Mouse (Mus musculus): ENCODE results near the gene Tmem201. TPM values are rescaled to one million over a fixed set of nuclear protein-coding genes. Genes with fewer than 3 reads are reported as not detected.

Tmem201 gene
- total RNA-seq, 4 experiments from 2014 or later: 63.5 to 75.6 (median 74.5) TPM

DNA sequence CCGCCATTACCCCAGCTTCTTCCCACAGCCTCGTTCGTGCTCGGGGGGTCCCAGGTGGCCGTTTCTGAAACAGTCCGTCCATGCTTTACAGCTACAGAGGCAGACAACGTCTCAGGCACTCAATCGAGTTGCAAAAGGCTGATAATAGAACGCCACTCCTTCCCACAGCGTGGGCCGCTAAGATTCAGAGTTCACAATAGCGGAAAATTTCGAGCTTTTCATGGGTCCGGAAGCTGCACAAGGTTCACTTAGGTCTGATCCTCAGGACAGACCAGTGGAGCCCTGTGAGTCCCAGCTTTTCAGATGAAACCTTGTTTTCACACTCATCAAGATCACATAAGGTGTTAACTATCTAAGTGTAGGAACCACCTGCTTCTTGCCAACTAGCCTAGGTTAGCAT is 49.0 kb downstream of the Tmem201 start:
- no peak for DNase-seq (ENCODE audit: low spot score in 2 of 2)

DNA sequence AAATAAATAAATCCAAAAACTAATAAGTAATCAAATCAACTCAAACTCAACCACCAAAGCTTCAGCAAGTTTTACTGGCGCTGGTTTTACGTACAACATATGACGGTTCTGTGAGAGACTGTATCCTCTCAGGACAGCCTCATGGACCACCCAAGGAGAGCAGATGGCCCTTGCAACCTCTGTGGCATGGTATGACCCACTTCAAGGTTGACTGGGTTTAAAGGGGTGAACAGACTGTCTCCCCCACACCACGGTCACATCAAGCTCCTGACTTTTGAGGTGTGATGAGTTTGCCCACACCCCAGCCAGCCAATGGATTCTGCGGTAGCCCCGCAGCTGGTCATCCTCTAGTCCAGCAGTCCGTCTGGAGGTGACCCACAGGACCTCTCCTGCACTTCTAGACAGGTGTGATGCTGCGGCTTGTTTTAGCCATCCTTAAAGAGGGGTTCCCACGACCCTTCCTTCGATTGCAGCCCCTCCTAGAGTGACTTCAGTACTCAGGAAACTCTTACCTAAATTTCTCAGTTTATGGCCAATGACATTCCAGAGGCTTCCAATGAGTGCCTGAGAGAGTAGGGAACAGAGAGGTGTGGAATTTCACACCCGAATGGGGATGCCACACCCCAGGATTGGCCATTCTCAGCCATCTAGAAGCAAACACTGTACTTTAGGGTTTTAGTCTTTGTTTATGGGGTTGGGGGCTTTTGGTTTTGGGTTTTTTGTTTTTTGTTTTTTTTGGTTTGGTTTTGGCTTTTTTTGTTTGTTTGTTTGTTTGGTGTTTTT is 52.8 kb downstream of the Tmem201 start:
- no peak for DNase-seq (ENCODE audit: low spot score in 2 of 2)

DNA sequence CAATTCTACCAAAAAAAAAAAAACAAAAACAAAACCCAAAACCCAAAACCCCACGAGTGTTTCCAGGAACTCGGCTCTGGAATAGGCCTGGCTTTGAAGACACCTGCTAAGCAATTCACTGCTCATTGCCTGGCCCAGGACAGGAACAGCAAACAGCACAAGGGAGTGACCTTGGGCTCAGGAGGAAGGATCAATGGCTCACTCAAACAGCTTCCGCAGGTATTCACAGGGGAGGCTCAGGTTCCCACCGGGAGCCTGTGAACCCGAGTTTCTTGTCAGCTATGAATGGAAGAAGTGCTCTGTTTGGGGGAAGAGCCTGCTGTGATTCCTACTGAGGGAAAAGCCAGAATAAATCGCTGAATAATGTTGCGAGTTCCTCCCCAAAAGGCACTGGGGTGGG is 54.0 kb downstream of the Tmem201 start:
- DNase-seq (ENCODE audit: low spot score in 2 of 2): no peak

DNA sequence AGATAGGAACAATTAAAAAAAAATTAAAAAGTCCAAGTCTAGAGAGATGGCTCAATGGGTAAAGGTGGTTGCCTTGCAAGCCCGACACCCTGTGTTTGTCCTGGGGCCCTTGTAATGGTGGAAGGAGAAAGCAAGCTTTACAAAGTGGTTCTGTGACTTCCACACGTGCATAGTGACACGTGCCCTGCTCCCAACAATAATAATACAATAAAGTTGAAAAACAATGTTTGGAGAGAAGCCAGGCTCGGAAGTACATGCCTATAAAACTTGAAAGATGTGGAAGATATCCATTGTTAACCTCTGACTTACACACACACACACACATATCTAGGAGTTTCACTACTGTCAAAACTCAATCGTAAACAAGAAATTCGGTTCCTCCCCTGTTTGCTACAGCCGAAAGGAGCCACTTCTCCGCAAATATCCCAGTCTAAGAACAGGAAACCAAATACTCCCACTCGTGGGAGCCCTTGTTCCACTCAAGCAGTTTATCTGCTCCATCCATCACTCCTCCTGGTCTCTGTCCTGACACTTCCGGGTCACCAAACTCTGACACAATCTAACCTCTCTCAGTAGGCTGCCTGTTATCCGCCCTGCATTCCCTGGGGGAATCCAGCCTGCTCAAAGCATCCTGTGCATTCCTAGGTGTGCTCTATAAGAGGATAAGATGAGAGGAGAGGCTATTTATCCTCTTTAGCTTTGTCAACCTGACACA is 58.6 kb downstream of the Tmem201 start:
- DNase-seq (ENCODE audit: low spot score in 2 of 2): no peak

DNA sequence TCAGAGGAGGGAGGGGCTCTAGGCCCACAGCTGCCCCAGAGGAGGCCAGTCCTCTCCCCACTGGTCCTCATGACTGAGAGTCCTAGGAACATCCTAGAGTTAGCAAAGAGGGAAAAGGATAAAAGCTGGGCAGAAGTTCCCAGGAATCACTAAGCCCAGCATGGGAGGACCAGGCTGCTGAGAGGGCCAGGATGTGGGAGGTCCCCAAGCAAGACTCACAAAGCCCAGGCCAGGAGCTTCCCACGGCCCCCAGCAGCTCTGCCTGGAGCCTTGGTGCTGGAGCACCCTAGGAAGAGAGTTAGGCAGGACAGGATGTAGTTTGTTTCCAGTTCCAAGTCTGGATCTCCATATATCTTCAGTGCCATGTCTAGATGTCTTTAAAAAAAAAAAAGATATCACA is 59.8 kb downstream of the Tmem201 start:
- DNase-seq (ENCODE audit: low spot score in 2 of 2): no peak

DNA sequence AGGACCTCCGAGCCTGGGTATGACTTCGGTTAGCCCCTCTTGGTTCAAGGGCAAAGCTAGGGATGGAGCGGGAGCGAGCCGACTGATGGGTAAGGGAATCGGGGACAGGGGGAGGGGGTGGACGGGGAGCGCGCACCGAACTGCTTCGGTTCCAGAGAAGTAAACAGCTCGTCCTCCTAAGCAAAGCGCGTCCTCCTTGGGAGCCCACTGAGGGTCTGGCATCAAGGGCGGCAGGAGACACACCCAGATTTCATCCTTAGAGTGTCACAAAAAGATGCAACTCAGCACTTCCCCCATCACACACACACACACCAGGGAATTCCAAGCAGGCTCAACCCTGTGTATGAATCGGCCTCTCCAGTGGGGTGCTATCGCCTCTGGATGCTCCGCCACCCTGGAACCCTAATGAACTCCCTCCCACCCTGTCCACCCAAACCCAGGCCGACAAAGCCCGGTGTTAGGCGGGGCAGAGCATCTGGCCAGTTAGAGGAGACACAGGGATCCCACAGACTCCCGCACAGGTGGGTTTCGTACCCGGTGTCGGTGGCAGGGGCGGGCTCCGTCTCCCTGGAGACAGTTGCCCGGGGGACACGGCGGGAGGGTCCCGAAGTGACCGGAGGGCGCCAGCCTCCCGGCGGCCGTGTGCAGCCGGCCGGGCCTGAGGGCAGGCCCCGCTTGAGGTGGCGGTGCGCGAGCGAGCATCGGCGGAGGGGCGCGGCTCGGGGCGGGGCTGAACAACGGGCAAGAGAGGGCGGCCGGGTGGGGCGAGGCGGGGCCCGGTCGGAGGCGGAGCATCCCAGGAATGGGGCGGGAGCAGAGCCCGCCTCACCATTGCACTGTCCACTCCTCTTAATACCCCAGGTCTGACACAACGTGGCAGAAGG is 62.2 kb downstream of the Tmem201 start:
- peak; percentile 48 to 56 for DNase-seq (ENCODE audit: low spot score in 2 of 2)

DNA sequence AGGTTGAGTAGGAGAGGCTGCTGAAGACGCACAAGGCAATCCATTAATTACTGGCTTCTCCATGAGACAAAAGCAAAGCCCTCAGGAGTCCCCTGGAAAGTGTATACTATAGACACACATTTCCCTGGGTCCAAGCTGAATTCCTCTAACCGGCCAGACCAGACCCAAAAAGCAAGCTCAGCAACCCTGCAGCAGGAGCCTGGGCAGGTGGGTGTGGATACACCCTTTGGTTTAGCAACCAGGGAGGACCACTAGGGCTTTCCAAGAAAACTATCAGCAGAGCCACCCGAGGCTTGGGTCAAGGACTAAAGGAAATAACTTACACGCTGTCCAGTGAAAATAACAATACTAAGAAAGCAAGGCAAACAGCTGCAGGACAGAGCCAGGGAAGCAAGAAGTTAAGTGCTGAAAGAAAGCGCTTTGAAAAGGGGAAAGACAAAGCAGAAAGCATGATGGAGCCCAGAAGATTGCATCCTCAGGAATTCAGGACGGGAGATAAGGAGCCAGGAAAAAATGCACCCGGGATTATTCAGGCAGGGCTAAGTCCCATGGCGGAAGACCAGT is 62.9 kb downstream of the Tmem201 start:
- DNase-seq (ENCODE audit: low spot score in 2 of 2): no peak

DNA sequence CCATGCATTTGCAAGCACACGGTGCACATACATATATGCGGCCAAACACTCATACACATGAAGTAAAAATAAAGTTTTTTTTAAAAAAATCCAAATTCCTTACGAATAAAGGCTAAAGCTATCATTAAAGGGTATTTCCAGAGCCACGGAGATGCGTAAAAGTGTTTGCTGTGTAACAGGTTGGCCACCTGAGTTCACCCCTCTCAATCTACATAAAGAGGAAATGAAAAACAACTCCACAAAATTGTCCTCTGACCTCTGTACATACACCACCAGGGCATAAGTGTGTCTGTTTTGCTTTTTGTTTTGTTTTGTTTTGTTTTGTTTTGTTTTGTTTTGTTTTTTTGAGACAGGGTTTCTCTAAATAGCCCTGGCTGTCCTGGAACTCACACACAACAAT is 65.1 kb downstream of the Tmem201 start:
- no peak for DNase-seq (ENCODE audit: low spot score in 2 of 2)

DNA sequence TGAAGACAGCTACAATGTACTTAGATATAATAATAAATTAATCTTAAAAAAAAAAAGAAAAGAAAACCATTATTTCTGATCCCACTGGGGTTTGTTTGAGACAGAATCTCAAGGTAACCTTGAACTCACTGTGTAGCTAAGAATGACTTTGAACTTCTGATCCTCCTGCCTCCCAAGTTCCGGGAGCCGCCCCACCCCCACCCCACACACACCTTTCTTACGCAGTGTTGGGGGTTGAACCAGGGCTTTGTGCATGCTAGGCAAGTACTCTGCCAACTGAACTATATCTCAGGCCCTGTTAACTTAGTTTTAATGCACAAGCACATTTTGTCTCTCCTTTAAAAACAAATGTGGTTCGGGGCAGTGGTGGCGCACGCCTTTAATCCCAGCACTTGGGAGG is 66.7 kb downstream of the Tmem201 start:
- no peak for DNase-seq (ENCODE audit: low spot score in 2 of 2)

DNA sequence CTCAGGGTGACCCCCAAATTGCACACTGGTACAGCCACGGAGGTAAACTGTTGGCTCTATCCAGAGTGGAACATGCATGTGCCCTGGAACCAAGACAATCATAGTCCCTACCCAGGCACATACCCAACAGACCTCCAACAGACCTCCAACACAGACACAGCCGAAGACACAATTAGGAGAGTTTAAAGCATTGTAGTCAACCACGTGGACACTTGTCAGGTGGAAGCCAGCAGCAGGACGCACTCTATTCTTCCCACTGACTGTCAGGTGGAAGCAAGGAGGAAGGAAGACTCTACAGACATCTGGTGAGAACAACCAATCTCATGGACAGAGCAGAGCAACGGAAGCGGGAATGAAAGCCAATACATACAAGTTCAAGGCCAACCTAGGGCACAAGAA is 72.2 kb downstream of the Tmem201 start:
- no peak for DNase-seq (ENCODE audit: low spot score in 2 of 2)

Other genes starting within 250 kb of the Tmem201 start
- gene Ctnnbip1, start 219.8 kb downstream of the Tmem201 start, total RNA-seq (2022): 10 to 100 TPM; 28.1 to 40.7 (median 32.0) TPM
- 100 to 1,000 TPM; 744 to 810 (median 791) TPM for gene Clstn1, start 151.6 kb downstream of the Tmem201 start, total RNA-seq (2022)
- gene Pik3cd, start 35.5 kb downstream of the Tmem201 start, total RNA-seq (2022): 10 to 100 TPM; 26.7 to 30.2 (median 28.4) TPM
- 10 to 100 TPM; 29.9 to 33.1 (median 31.0) TPM for gene Slc25a33, start 36.2 kb upstream of the Tmem201 start, total RNA-seq (2022)
- gene Spsb1, start 217.0 kb upstream of the Tmem201 start, total RNA-seq (2022): 10 to 100 TPM; 19.4 to 41.1 (median 33.3) TPM

Measured in layer of hippocampus, adult 8-10 months (tissue).